Mouse (Mus musculus) thymus, adult 2 months (tissue): ENCODE measurements around the gene Ifnl3.

Experiments
- CTCF ChIP-seq: fragments of 200-500 bp; IDR thresholded peaks from 2 replicates; pipeline ENCODE4 v1.5.1; 2012; ENCODE audit warnings: mild to moderate bottlenecking, control low read depth, low read length, moderate library complexity, borderline replicate concordance; ENCODE audit not compliant: control insufficient read depth, poor library complexity, insufficient read depth; ENCODE audit errors: extremely low read depth
- POLR2A ChIP-seq: fragments of 200-500 bp; IDR thresholded peaks from 2 replicates; pipeline ENCODE4 v1.6.1; 2012; ENCODE audit warnings: mild to moderate bottlenecking, low read length, control low read depth, moderate library complexity; ENCODE audit not compliant: control insufficient read depth, poor library complexity, insufficient read depth; ENCODE audit errors: extremely low read depth

- TF ChIP-seq POLR2A (no peak), CTCF (no peak)
Measured at GRCm38 (mm10) chr7:28544051-28544601, 21.5 kb downstream of the Ifnl3 start.
